Mouse (Mus musculus): ENCODE data around the gene Tmem88.
A peak's percentile ranks its signal among the peaks of the same experiment; 100 is the strongest.

Tmem88 gene

DNA sequence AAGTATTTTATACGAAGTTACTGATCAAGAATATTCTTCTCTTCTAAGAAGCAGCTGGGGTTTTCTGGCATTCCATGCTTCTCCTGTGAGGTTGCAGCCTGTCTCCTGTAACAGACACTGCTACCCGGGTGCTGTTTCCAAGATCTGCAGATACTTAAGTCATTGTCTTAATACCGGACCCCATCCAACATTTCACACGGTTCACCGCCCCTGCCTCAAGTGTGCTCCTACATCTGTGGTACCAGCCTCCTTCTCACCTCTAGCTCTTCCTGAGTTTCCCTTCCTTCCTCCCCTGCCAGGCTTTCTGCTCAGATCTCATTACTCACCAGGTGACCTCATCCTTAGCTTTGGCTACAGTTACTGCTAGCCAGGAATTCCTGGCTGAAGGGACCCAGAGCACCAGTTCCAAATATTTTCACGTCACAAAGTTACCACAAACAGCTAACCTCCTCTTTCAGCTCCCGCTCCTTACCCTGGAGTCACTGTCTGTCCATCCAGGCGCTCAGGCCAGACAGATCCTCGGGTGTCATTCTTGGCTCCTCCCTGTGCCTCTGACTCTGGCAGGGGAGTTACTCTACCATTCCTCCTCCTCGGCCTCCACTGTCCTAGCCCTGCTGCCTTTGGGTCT lies 15.4 kb downstream of the Tmem88 start:
- no peak for DNase-seq (ENCODE audit: low read depth, low spot score)

GRCm38 (mm10) chr11:69381356-69381755 lies 16.7 kb downstream of the Tmem88 start:
- no peak for DNase-seq (ENCODE audit: low read depth, low spot score)

DNA sequence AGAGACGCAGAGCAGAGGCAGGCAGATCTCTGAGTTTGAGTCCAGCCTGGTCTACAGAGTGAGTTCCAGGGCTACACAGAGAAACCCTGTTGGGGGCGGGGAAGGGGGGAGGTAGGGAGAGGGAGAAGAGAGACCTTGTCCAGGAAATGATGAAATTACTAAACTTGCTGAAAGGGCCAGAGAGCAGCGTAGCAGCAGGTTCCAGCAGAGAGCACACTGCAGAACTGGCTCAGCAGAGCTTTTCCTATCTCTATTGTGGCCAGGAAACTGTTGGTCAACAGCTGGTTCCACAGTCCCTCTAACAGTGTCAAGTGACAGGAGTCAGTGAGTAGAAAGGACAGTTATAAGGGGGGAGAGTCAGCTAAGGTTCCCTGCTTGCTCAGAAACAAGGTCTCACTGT lies 18.4 kb downstream of the Tmem88 start:
- DNase-seq (ENCODE audit: low read depth, low spot score) = no peak

GRCm38 (mm10) chr11:69377766-69378165 lies 20.3 kb downstream of the Tmem88 start:
- no peak for DNase-seq (ENCODE audit: low read depth, low spot score)

DNA sequence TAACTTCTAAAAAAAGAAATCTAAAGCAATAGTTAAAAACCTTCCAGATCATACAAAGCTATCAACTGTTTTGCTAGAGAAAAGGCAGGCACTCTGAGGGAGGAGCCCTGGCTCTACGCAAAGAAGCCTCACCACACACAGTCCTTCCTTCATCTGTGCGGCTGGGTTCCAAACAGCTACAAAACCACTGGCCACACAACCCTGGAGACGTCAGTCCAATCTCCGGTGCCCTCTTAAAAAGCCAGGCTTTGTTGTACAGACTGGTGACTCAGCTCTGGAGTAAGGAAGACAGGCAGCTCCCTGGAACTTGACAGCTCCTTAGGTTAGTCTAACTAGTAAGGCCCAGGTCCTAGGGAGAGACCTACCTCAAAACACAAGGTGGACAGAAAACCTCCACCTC lies 22.4 kb downstream of the Tmem88 start:
- DNase-seq (ENCODE audit: low read depth, low spot score) = no peak

DNA sequence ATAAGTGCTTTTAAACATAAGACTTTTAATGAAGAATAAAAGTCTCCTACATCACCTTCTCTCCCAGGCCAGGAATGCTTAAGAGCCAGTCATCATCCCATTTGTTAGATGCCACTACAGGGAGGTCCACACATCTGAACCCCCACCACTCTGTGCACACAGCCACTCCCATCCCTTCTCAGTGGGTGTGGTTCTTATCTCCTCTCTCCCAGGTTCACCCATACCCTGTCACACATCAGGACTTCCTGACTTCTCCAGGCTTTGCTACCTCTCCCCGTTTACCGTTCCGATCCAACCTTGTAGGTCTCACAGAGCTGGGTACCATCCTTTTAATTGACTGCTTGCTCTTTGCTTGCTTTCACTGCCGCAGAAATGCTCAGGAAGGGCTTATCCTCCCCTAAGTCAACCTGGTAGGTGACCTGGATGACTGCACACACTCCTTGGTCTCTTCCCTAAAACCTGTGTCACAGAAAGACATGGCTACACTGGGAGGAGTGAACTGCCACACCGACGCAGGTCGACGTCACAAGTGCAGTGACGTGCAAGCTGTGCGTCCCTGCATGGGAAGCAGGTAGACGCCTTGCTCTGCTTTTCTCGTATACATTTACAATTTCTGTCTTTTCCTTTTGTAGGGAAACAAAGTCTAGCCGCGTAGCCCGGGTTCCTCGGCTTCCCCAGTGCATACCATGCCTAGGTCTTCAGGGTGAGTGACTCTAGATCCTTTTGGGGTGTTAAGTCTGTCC lies 24.6 kb downstream of the Tmem88 start:
- no peak for DNase-seq (ENCODE audit: low read depth, low spot score)

GRCm38 (mm10) chr11:69372780-69373170 lies 25.3 kb downstream of the Tmem88 start:
- peak; percentile 59 for DNase-seq (ENCODE audit: low read depth, low spot score)

DNA sequence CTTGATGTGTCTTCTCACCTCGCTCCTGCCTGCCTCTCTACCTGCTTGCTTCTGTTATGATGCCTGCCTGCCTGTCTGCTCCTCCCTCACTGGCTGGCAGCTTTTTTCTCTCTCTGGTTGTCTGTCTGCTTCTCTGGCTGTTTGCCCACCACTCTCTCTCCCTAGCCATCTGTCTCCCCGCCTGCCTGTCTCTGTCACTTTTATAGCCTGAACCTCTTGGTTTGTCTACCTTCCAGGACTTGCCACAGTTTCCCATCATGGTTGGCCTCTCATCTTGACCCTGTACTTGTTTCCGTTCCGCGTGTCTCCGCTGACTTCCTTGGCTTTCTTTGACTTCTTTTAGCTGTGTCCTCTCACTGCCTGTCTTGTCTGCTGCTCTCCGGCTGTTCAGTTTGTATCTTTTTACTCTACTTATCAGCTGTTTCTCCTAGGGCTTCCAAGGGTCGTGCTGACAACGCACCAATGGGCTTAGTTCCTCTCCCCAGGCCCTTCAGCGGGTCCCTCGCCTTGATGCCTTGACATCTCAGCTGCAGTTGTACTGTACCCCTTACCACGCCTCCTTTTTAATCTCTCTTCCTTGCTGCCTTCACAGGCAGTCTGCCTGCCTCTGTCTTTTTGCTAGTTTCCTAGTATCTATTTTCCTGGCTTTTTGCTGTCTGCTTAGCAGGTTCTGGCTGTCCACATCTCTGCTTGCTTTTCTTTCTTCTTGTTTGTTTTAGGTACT lies 25.8 kb downstream of the Tmem88 start:
- DNase-seq (ENCODE audit: low read depth, low spot score) = peak; percentile 52

- DNase-seq (ENCODE audit: low read depth, low spot score) = peak; percentile 32
Observed at GRCm38 (mm10) chr11:69371601-69372000, 26.4 kb downstream of the Tmem88 start.

DNA sequence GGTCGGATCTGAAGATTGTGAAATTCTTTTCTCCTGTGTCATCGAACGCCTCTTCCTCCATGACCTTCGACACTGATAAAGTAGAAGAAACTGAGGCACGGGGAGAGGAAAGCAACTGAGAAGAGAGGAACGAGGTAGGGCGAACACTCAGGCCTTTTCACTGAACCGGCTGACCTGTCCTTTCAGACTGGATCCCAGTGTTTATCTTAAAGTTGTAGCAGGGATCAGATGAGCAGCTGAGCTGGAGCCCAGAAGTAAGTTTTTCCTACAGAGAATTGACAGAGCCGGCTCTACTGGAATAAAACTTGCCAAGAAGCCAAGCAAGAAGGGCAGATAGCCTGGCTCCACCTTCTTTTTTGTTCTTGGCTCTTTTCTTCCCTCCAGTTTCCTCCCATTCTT lies 27.2 kb downstream of the Tmem88 start:
- no peak for DNase-seq (ENCODE audit: low read depth, low spot score)

DNA sequence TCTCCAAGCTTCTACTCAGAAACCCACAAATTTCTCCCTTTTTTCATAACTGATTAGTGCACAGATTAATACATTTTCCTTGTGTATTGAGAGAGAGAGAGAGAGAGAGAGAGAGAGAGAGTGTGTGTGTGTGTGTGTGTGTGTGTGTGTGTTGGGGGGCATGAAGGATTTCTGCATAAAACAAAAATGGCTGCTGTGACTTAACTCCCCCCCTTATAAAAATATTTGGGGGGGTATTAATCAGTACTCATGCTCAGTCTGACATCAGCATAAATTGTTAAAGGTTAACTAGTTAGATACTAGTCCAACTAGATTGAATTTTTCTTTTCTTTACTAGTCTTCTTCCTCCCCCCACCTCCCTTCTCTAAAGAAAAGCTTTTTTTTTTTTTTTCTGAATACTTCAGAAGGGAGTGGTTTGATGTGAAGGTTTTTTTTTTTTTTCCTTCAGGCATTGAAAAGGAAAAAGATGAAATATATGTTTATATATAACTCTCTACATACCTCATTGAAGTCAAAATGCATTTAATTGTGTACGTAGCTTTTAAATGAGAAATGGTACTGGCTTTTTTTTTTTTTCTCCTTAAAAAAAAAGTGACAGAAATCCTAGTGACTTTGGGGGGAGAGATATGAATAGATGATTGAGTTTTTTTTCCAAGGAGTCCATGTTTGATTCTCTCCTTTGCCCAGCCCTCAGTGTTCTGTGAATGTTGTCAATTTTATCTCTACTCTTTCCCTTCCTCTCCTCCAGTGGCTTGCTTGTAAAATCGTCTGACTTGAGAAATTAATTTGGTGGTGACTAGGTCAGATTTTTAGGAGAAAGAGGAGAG lies 27.8 kb downstream of the Tmem88 start:
- DNase-seq (ENCODE audit: low read depth, low spot score) = no peak

DNA sequence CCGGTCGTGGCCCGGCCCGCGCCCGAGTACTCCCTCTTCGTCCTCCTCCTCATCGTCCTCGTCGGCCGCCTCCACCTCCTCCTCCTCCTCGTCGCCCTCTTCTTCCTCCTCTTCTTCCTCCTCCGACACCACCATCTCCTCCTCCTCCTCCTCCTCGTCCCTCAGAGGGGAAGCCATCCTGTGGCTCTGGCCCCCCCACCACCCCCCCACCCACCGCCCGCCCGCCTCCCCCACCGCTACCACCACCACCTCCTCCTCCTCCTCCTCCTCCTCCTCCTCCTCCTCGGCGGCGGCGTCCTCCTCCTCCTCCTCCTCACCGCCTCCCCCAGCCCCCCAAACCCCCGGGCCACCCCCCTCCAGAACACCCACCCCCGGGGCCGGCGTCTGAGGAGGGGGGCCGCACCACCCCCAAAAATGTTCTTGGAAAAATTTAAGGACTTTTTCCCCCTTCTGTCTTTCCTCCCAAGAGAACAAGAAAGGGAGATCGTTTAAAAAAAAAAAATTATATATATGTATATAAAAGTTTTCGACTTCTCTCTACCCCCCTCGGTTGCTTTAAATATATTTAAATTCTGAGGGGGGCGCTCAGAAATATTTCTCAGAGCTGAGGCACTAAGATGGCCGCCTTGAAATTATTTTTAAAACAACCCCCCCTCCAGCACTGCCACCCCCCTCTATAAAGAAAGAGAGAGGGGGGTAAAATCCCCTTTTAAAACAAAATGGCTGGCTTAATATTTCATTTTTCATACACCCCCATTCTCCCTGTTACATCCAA lies 28.6 kb downstream of the Tmem88 start, which contains the start of gene Chd3:
Gene Chd3 (minus strand): TSS at position 192 of the 775 bp plus-strand sequence.
- peak; percentile 40 for DNase-seq (ENCODE audit: low read depth, low spot score)

- peak; percentile 63 for DNase-seq (ENCODE audit: low read depth, low spot score)
Observed at GRCm38 (mm10) chr11:69368356-69369214, 29.4 kb downstream of the Tmem88 start.

DNA sequence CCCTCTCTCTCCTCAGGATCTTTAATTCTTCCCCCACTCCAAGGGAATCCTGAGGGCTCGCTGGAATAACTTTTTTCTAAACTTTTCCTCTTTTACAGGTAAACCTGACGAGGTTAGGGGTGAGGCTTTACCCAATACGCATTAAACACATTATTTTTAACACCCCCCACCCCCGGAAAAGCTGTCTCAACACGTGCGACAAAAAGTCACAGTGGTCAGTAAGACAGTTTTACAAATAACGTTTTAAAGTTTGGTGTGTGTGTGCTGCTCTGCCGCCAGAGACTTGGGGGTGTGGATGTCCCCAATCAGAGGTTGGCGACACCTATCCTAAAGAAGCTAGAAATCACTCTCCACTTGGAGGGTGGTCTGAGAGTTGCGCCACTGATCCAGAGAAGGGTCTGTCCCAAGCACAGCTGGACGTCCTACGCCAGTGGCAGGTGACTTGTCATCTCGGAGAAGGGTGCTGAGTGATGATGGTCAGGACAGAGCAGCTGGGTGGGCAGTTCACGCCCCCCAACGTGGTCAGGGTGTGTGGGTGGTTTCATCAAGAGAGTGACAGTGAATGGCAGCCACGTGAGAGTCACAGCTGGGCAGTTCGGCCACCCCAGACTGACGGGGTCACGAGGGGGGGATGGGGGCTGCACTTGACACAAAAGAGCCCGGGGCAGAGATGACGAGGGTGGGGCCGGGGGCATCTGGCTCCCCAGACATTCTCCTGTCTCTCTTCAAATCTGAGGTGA lies 30.2 kb downstream of the Tmem88 start:
- peak; percentile 48 for DNase-seq (ENCODE audit: low read depth, low spot score)

- peak; percentile 74 for DNase-seq (ENCODE audit: low read depth, low spot score)
Observed at GRCm38 (mm10) chr11:69366855-69367615, 31.0 kb downstream of the Tmem88 start.

- DNase-seq (ENCODE audit: low read depth, low spot score) = peak; percentile 98
Observed at GRCm38 (mm10) chr11:69366157-69366854, 31.7 kb downstream of the Tmem88 start.

GRCm38 (mm10) chr11:69365722-69366121 lies 32.3 kb downstream of the Tmem88 start:
- DNase-seq (ENCODE audit: low read depth, low spot score) = peak; percentile 38

DNA sequence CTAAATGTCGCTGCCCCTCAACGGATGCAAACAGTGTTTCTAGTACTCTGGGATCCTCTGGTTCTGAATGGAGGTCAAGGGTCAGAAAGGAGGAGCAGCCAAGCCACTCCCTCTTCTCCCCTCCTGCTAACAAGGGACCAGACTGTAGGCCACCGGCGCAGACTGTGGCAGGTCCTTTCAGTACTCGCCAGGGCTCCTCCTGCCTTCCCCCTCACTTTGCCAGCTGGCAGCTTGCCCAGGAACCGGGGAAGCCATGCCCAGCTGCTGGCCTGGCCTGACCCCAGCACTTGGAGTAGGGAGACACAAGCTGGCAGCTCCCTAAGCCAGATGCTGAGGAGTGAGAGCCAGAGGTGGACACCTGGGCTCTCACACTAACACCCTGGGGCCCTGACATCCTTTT lies 33.1 kb downstream of the Tmem88 start:
- no peak for DNase-seq (ENCODE audit: low read depth, low spot score)
